Mouse (Mus musculus): ENCODE data around the gene Slc4a1ap. TPM values are rescaled to one million over a fixed set of nuclear protein-coding genes. Genes with fewer than 3 reads are reported as not detected.
"Not testable (repeated sequence)": the region's sequence is repeated elsewhere in the genome, so short reads cannot be mapped to it uniquely, and the experiment has no call there.

Gene Slc4a1ap
- total RNA-seq, 4 experiments from 2014 or later: 49.5 to 55.8 (median 52.1) TPM

GRCm38 (mm10) chr5:31566457-31566856 is 39.7 kb downstream of the Slc4a1ap start:
- DNase-seq (ENCODE audit: low spot score in 2 of 2): no peak

GRCm38 (mm10) chr5:31567951-31568657 is 41.3 kb downstream of the Slc4a1ap start:
- no peak for DNase-seq (ENCODE audit: low spot score in 2 of 2)

GRCm38 (mm10) chr5:31571023-31571608 is 44.3 kb downstream of the Slc4a1ap start:
- DNase-seq (ENCODE audit: low spot score in 2 of 2): no peak

- no peak for DNase-seq (ENCODE audit: low spot score in 2 of 2)
Observed at GRCm38 (mm10) chr5:31573722-31574121, 46.9 kb downstream of the Slc4a1ap start.

GRCm38 (mm10) chr5:31576539-31576975 is 49.8 kb downstream of the Slc4a1ap start:
- DNase-seq (ENCODE audit: low spot score in 2 of 2): peak in 1 of 2 experiments; percentile 40

GRCm38 (mm10) chr5:31581263-31581662 is 54.5 kb downstream of the Slc4a1ap start:
- DNase-seq (ENCODE audit: low spot score in 2 of 2): no peak

- no peak for DNase-seq (ENCODE audit: low spot score in 2 of 2)
Observed at GRCm38 (mm10) chr5:31581932-31582331, 55.1 kb downstream of the Slc4a1ap start.

GRCm38 (mm10) chr5:31583261-31583660 is 56.5 kb downstream of the Slc4a1ap start:
- DNase-seq (ENCODE audit: low spot score in 2 of 2): no peak

GRCm38 (mm10) chr5:31585526-31585925 is 58.7 kb downstream of the Slc4a1ap start:
- no peak for DNase-seq (ENCODE audit: low spot score in 2 of 2)

GRCm38 (mm10) chr5:31588016-31588415 is 61.2 kb downstream of the Slc4a1ap start:
- DNase-seq (ENCODE audit: low spot score in 2 of 2): no peak

- DNase-seq (ENCODE audit: low spot score in 2 of 2): not testable (repeated sequence)
Observed at GRCm38 (mm10) chr5:31588672-31589071, 61.9 kb downstream of the Slc4a1ap start.

GRCm38 (mm10) chr5:31589711-31590319 is 63.0 kb downstream of the Slc4a1ap start:
- DNase-seq (ENCODE audit: low spot score in 2 of 2): peak in 1 of 2 experiments; percentile 53

GRCm38 (mm10) chr5:31591122-31591521 is 64.3 kb downstream of the Slc4a1ap start:
- no peak for DNase-seq (ENCODE audit: low spot score in 2 of 2)

GRCm38 (mm10) chr5:31595868-31596267 is 69.1 kb downstream of the Slc4a1ap start:
- DNase-seq (ENCODE audit: low spot score in 2 of 2): no peak

GRCm38 (mm10) chr5:31596481-31597429 is 70.0 kb downstream of the Slc4a1ap start, which contains the start of gene Mrpl33:
Mrpl33 (plus strand) TSS chr5:31596935.
- peak in 1 of 2 experiments; percentile 24 for DNase-seq (ENCODE audit: low spot score in 2 of 2)

- DNase-seq (ENCODE audit: low spot score in 2 of 2): no peak
Observed at GRCm38 (mm10) chr5:31597430-31597944, 70.7 kb downstream of the Slc4a1ap start.

- DNase-seq (ENCODE audit: low spot score in 2 of 2): no peak
Observed at GRCm38 (mm10) chr5:31598121-31598520, 71.3 kb downstream of the Slc4a1ap start.

GRCm38 (mm10) chr5:31598579-31598978 is 71.8 kb downstream of the Slc4a1ap start:
- DNase-seq (ENCODE audit: low spot score in 2 of 2): no peak

GRCm38 (mm10) chr5:31599161-31599560 is 72.4 kb downstream of the Slc4a1ap start:
- DNase-seq (ENCODE audit: low spot score in 2 of 2): no peak

GRCm38 (mm10) chr5:31601162-31601722 is 74.4 kb downstream of the Slc4a1ap start:
- no peak for DNase-seq (ENCODE audit: low spot score in 2 of 2)

GRCm38 (mm10) chr5:31602377-31602776 is 75.6 kb downstream of the Slc4a1ap start:
- peak; percentile 29 to 30 for DNase-seq (ENCODE audit: low spot score in 2 of 2)

Data from layer of hippocampus, adult 8-10 months (tissue).